Mouse (Mus musculus) liver, embryonic 14.5 days (tissue): ENCODE data around the gene Ntmt1.

Experiments
- CTCF ChIP-seq: IDR thresholded peaks from 2 replicates; pipeline ENCODE4 v1.5.1; 2016; ENCODE audit warnings: antibody characterized with exemption, low read depth, control low read depth
- EP300 ChIP-seq: IDR thresholded peaks from 2 replicates; pipeline ENCODE4 v1.6.1; 2016; ENCODE audit warnings: antibody characterized with exemption, low read depth

DNA sequence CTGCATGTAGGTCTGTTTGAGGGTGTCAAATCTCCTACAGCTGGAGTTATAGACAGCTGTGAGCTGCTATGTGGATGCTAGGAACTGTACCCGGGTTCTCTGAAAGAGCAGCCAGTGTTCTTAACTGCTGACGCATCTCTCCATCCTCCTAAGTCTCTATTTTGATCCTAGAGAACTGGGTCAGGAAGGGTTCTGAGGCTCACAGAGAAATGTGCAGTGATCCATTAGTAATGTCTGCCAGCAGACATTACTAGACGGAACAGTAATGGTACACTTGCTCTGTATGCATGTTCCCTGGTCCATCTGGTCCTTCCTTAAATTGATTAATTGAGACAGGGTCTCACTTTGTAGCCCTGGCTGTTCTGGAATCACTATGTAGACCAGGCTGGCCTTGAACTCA lies 8.2 kb upstream of the Ntmt1 start:
- TF ChIP-seq CTCF (no peak), EP300 (no peak)
